Mouse (Mus musculus): ENCODE data around the gene Ssx2ip. TPM values are rescaled to one million over a fixed set of nuclear protein-coding genes. Genes with fewer than 3 reads are reported as not detected.

Gene Ssx2ip
- polyA plus RNA-seq, 1 experiment from 2014 or later = 25.6 TPM

- ATAC-seq (ENCODE audit: insufficient number of reproducible peaks, low FRiP score, low TSS enrichment, low read depth) = no peak
- H3K27me3 ChIP-seq = no peaks in the 10 kb centered on the region
- no peak overlapping the region for H3K9ac ChIP-seq
- no peak overlapping the region for H3K4me3 ChIP-seq
- H3K4me2 ChIP-seq = no peak overlapping the region
- no peaks in the 10 kb centered on the region for H3K9me3 ChIP-seq
- H3K36me3 ChIP-seq = no peaks in the 10 kb centered on the region
- no peak overlapping the region for H3K27ac ChIP-seq
- no peaks in the 10 kb centered on the region for H3K4me1 ChIP-seq
These were observed 69.3 kb downstream of the Ssx2ip start for GRCm38 (mm10) chr3:146473741-146474140.

- H3K9me3 ChIP-seq = no peaks in the 10 kb centered on the region
- H3K4me2 ChIP-seq = no peak overlapping the region
- ATAC-seq (ENCODE audit: insufficient number of reproducible peaks, low FRiP score, low TSS enrichment, low read depth) = no peak
- H3K27me3 ChIP-seq = no peaks in the 10 kb centered on the region
- H3K36me3 ChIP-seq = no peaks in the 10 kb centered on the region
- no peak overlapping the region for H3K9ac ChIP-seq
- 86% methylated on average over 3 of the region's 3 CpGs for WGBS
- H3K27ac ChIP-seq = no peak overlapping the region
- no peaks in the 10 kb centered on the region for H3K4me1 ChIP-seq
- H3K4me3 ChIP-seq = no peak overlapping the region
These were observed 70.0 kb downstream of the Ssx2ip start for GRCm38 (mm10) chr3:146474428-146474827.

DNA sequence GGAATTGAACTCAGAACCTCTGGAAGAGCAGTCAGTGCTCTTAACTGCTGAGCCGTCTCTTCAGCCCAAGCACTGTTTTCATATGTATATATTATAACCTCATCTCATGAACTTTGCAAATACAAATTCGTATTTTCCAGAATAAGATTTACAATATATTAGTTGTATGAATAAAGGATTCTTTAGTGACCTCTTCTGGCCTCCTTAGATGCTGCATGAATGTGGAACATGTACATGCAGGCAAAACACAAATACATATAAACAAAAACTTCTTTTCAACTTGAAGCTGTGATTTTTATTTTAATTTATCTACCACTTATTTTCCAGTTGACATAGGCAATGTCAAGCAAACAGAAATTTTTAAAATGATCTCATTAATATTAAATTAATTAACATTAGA is 77.6 kb downstream of the Ssx2ip start:
- Histone ChIP-seq H3K27ac (no peak overlapping the region), H3K9me3 (no peaks in the 10 kb centered on the region), H3K27me3 (no peaks in the 10 kb centered on the region), H3K4me3 (no peak overlapping the region), H3K9ac (no peak overlapping the region), H3K4me1 (no peaks in the 10 kb centered on the region), H3K36me3 (peaks cover 4% of the 10 kb centered on the region; the same call in 1 of the 2 replicates), H3K4me2 (no peak overlapping the region)
- no peak for ATAC-seq (ENCODE audit: insufficient number of reproducible peaks, low FRiP score, low TSS enrichment, low read depth)
- 69% methylated on average over 2 of the region's 2 CpGs for WGBS

DNA sequence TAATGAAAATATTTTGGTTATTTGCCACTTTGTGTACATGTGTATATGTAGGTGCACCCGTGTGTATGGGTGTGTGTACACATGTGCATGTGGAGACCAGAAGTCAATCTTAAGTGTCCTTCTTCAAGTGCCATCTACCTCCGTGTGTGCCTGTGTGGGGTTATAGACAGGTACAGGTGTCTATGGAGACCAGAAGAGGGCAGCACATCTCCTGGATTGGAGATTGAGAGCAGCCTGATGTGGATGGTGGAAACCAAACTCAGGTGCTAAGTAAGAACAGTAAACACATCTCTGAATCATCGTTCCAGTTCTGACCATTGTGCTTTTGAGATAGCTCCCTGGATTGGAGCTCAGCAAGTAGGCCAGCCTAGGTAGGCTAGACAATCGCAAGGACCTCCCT is 82.0 kb downstream of the Ssx2ip start:
- ATAC-seq (ENCODE audit: insufficient number of reproducible peaks, low FRiP score, low TSS enrichment, low read depth) = no peak
- 86% methylated on average over 4 of the region's 4 CpGs for WGBS
- H3K27ac ChIP-seq = no peak overlapping the region

More for the DNA sequence above, 82.0 kb downstream of the Ssx2ip start:
- Histone ChIP-seq H3K36me3 (peaks cover 4% of the 10 kb centered on the region; the same call in 1 of the 2 replicates), H3K9ac (no peak overlapping the region), H3K27me3 (no peaks in the 10 kb centered on the region), H3K4me1 (no peaks in the 10 kb centered on the region), H3K4me2 (no peak overlapping the region), H3K4me3 (no peak overlapping the region), H3K9me3 (no peaks in the 10 kb centered on the region)

Small RNA genes within 50 kb of the gene (microRNA-seq; reads per million reads assigned to microRNA genes)
- not detected for gene Gm22901

Other genes with a start within 250 kb of the Ssx2ip start
- gene Lpar3, start 183.7 kb upstream of the Ssx2ip start, polyA plus RNA-seq (2015; fragmentation: Nextera tagmentation; extraction: Ambion mirVana) = 2.1 TPM in 2 replicates
- gene Ctbs, start 45.2 kb downstream of the Ssx2ip start, polyA plus RNA-seq (2015; fragmentation: Nextera tagmentation; extraction: Ambion mirVana) = 10.1 and 10.4 TPM in 2 replicates
- gene Spata1, start 95.1 kb downstream of the Ssx2ip start, polyA plus RNA-seq (2015; fragmentation: Nextera tagmentation; extraction: Ambion mirVana) = 4.2 and 4.7 TPM in 2 replicates
- gene Gng5, start 95.2 kb downstream of the Ssx2ip start, polyA plus RNA-seq (2015; fragmentation: Nextera tagmentation; extraction: Ambion mirVana) = 729 and 820 TPM in 2 replicates
- gene Rpf1, start 116.8 kb downstream of the Ssx2ip start, polyA plus RNA-seq (2015; fragmentation: Nextera tagmentation; extraction: Ambion mirVana) = 43.2 and 44.9 TPM in 2 replicates
- 1.0 and 1.2 TPM in 2 replicates for gene Uox, start 165.8 kb downstream of the Ssx2ip start, polyA plus RNA-seq (2015; fragmentation: Nextera tagmentation; extraction: Ambion mirVana)
- 0.14 and 0.15 TPM in 2 replicates for gene Dnase2b, start 211.0 kb downstream of the Ssx2ip start, polyA plus RNA-seq (2015; fragmentation: Nextera tagmentation; extraction: Ambion mirVana)
- not detected in 2 replicates for gene 4930503B20Rik, start 246.7 kb downstream of the Ssx2ip start, polyA plus RNA-seq (2015; fragmentation: Nextera tagmentation; extraction: Ambion mirVana)

Data from limb, embryonic 15.5 days (tissue).